In the genomic region with DNA sequence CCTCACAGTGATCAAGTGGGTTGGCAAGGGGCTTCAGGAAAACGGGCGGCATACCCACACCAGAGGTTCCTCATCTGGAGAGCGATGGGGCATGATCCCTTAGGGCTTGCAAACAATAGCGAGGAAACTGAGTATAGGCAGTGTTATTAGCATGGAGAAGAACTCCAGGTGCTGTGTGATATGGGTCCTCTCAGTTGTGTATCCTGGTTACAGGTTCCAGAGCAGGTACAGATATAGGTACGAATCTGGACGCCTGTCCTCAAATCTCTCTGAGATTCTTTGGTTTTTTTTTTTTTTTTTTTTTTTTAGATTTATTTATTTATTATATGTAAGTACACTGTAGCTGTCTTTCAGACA, we compare ENCODE assay signal across 8 mouse cellular contexts. TPM values are rescaled to one million over a fixed set of nuclear protein-coding genes. Genes with fewer than 3 reads are reported as not detected.
DNase-seq lines count a peak whose midpoint lies in the region; ATAC-seq and TF ChIP-seq lines count a peak whose summit lies in the region.

No protein-coding gene starts in this region.

- no peaks in the 10 kb centered on the region for H3K9me3 ChIP-seq in neural tube, embryonic 11.5 days (ENCODE audit: control insufficient read depth, low read length)
- no peaks in the 10 kb centered on the region for H3K9me3 ChIP-seq in forebrain, embryonic 11.5 days (ENCODE audit: control insufficient read depth, low read length)
- H3K9me3 ChIP-seq in limb, embryonic 14.5 days (ENCODE audit: control insufficient read depth, low read length) = no peaks in the 10 kb centered on the region
- no peaks in the 10 kb centered on the region for H3K9me3 ChIP-seq in stomach, embryonic 14.5 days (ENCODE audit: control insufficient read depth, low read depth, low read length)

- H3K27me3 ChIP-seq in neural tube, embryonic 11.5 days (ENCODE audit: control insufficient read depth, insufficient read depth, low read length) = no peaks in the 10 kb centered on the region
- no peaks in the 10 kb centered on the region for H3K27me3 ChIP-seq in forebrain, embryonic 11.5 days (ENCODE audit: control insufficient read depth, insufficient read depth, low read length)
- no peaks in the 10 kb centered on the region for H3K27me3 ChIP-seq in limb, embryonic 14.5 days (ENCODE audit: control insufficient read depth, insufficient read depth, low read length)
- H3K27me3 ChIP-seq in stomach, embryonic 14.5 days (ENCODE audit: control insufficient read depth, insufficient read depth, low read length) = no peaks in the 10 kb centered on the region

- no peak for TF ChIP-seq POLR2A in limb, embryonic 14.5 days (IDR thresholded peaks at IDR 0.05; ENCODE audit: borderline replicate concordance, extremely low read depth, insufficient read depth, insufficient read length)

- no peaks in the 10 kb centered on the region for H3K4me1 ChIP-seq in neural tube, embryonic 11.5 days (ENCODE audit: control insufficient read depth, insufficient read depth, low read length)
- no peaks in the 10 kb centered on the region; the same call in 1 of the 2 replicates for H3K4me1 ChIP-seq in forebrain, embryonic 11.5 days (replicated peaks; ENCODE audit: control insufficient read depth, insufficient read depth, low read length)
- no peaks in the 10 kb centered on the region for H3K4me1 ChIP-seq in limb, embryonic 14.5 days (ENCODE audit: control insufficient read depth, insufficient read depth, low read length)
- peaks cover 6% of the 10 kb centered on the region; the same call in 1 of the 2 replicates for H3K4me1 ChIP-seq in stomach, embryonic 14.5 days (ENCODE audit: control insufficient read depth, insufficient read depth, low read length)

- peak overlapping the region; percentile 71 for H3K9ac ChIP-seq in neural tube, embryonic 11.5 days (ENCODE audit: low read length)
- H3K9ac ChIP-seq in forebrain, embryonic 11.5 days (ENCODE audit: low read length) = peak overlapping the region; percentile 77
- peak overlapping the region; percentile 56 for H3K9ac ChIP-seq in limb, embryonic 14.5 days (ENCODE audit: low read depth, low read length, severe bottlenecking)
- H3K9ac ChIP-seq in stomach, embryonic 14.5 days (replicated peaks; ENCODE audit: low read depth, low read length) = peak overlapping the region; percentile 57; the same call in 1 of the 2 replicates

- no peak overlapping the region for H3K27ac ChIP-seq in neural tube, embryonic 11.5 days (ENCODE audit: low read depth, low read length)
- H3K27ac ChIP-seq in forebrain, embryonic 11.5 days (ENCODE audit: low read depth, low read length) = no peak overlapping the region; the same call in 1 of the 2 replicates
- no peak overlapping the region for H3K27ac ChIP-seq in limb, embryonic 14.5 days (replicated peaks; ENCODE audit: low read depth, low read length)
- no peak overlapping the region; the same call in 1 of the 2 replicates for H3K27ac ChIP-seq in stomach, embryonic 14.5 days (ENCODE audit: low read length)

- H3K4me3 ChIP-seq in neural tube, embryonic 11.5 days (ENCODE audit: low read depth, low read length) = peak overlapping the region; percentile 38
- H3K4me3 ChIP-seq in forebrain, embryonic 11.5 days (ENCODE audit: low read depth, low read length) = peak overlapping the region; percentile 30
- H3K4me3 ChIP-seq in limb, embryonic 14.5 days (replicated peaks; ENCODE audit: low read length) = peak overlapping the region; percentile 39
- peak overlapping the region; percentile 42 for H3K4me3 ChIP-seq in stomach, embryonic 14.5 days (ENCODE audit: low read depth, low read length)

- peaks cover 2% of the 10 kb centered on the region; the same call in 1 of the 2 replicates for H3K36me3 ChIP-seq in neural tube, embryonic 11.5 days (ENCODE audit: control insufficient read depth, insufficient read depth, low read length)
- no peaks in the 10 kb centered on the region for H3K36me3 ChIP-seq in forebrain, embryonic 11.5 days (ENCODE audit: control insufficient read depth, insufficient read depth, low read length)
- peaks cover 11% of the 10 kb centered on the region for H3K36me3 ChIP-seq in limb, embryonic 14.5 days (ENCODE audit: control insufficient read depth, insufficient read depth, low read length)
- 0 out of 2 replicates have a peak, but pooled peaks cover 3% of the 10 kb centered on the region for H3K36me3 ChIP-seq in stomach, embryonic 14.5 days (ENCODE audit: control insufficient read depth, insufficient read depth, low read length)

- DNase-seq in neural tube, embryonic 11.5 days (ENCODE audit: low spot score) = no peak
- DNase-seq in neural tube, embryonic 10.5 days (ENCODE audit: extremely low spot score, low spot score) = no peak
- no peak for DNase-seq in forebrain, embryonic 11.5 days (ENCODE audit: low spot score)
- DNase-seq in limb, embryonic 14.5 days (ENCODE audit: low spot score) = no peak
- no peak for DNase-seq in adrenal gland, adult 18-20 months (ENCODE audit: low spot score in 2 of 2)
- DNase-seq in spleen, postnatal 10 days (ENCODE audit: low spot score in 2 of 2) = no peak

- H3K4me2 ChIP-seq in neural tube, embryonic 11.5 days (ENCODE audit: low read depth) = peak overlapping the region; percentile 55
- peak overlapping the region; percentile 66 for H3K4me2 ChIP-seq in forebrain, embryonic 11.5 days (ENCODE audit: low read depth, low read length, severe bottlenecking)
- H3K4me2 ChIP-seq in limb, embryonic 14.5 days (replicated peaks; ENCODE audit: low read depth, low read length, severe bottlenecking) = peak overlapping the region; percentile 72
- peak overlapping the region; percentile 63 for H3K4me2 ChIP-seq in stomach, embryonic 14.5 days (replicated peaks; ENCODE audit: low read depth, low read length)

- WGBS in neural tube, embryonic 11.5 days = 48% methylated on average over 6 of the region's 6 CpGs
- 41% methylated on average over 6 of the region's 6 CpGs for WGBS in forebrain, embryonic 11.5 days
- 34% methylated on average over 6 of the region's 6 CpGs for WGBS in limb, embryonic 14.5 days
- 39% methylated on average over 6 of the region's 6 CpGs for WGBS in stomach, embryonic 14.5 days

- ATAC-seq in neural tube, embryonic 11.5 days (ENCODE audit: insufficient read depth, low FRiP score, low TSS enrichment) = peak; percentile 66
- no peak; the same call in 1 of the 2 replicates for ATAC-seq in forebrain, embryonic 11.5 days (replicated peaks; ENCODE audit: low FRiP score)
- peak; percentile 41 for ATAC-seq in limb, embryonic 14.5 days (ENCODE audit: low FRiP score, low read depth)
- peak; percentile 67; the same call in 1 of the 2 replicates for ATAC-seq in stomach, embryonic 14.5 days (ENCODE audit: insufficient number of reproducible peaks, insufficient read depth, low FRiP score, low read depth)
- no peak for ATAC-seq in cerebellum, adult (ENCODE audit: insufficient number of reproducible peaks, low FRiP score, low TSS enrichment)

RNA-seq across cellular contexts. Expression of a gene that starts 0.3 kb away (rescaled TPM):
- 13.3 and 15.4 TPM in 2 replicates for polyA plus RNA-seq in neural tube, embryonic 11.5 days (2014; fragmentation: Nextera tagmentation; extraction: Ambion mirVana)
- 14.9 and 15.4 TPM in 2 replicates for polyA plus RNA-seq in forebrain, embryonic 11.5 days (2014; fragmentation: Nextera tagmentation; extraction: Ambion mirVana)
- 16.2 and 18.3 TPM in 2 replicates for polyA plus RNA-seq in limb, embryonic 14.5 days (2012; rRNA removed)
- polyA plus RNA-seq in limb, embryonic 14.5 days (2014; fragmentation: Nextera tagmentation; extraction: Ambion mirVana) = 13.2 and 13.5 TPM in 2 replicates
- 14.6 and 16.2 TPM in 2 replicates for polyA plus RNA-seq in stomach, embryonic 14.5 days (2014; fragmentation: Nextera tagmentation; extraction: Ambion mirVana)
- 10 to 100 TPM in 1 of 2 experiments, 1 to 10 TPM in 1; 6.6 to 10.5 TPM for total RNA-seq in adrenal gland, adult 18-20 months (2021)

RNA-seq across cellular contexts. Expression of a gene that starts 0.3 kb away (rescaled TPM):
- polyA plus RNA-seq in neural tube, embryonic 11.5 days (2014; fragmentation: Nextera tagmentation; extraction: Ambion mirVana) = 1.2 and 1.9 TPM in 2 replicates
- polyA plus RNA-seq in forebrain, embryonic 11.5 days (2014; fragmentation: Nextera tagmentation; extraction: Ambion mirVana) = 1.2 and 1.7 TPM in 2 replicates
- 0.47 and 0.62 TPM in 2 replicates for polyA plus RNA-seq in limb, embryonic 14.5 days (2012; rRNA removed)
- 1.4 and 1.7 TPM in 2 replicates for polyA plus RNA-seq in limb, embryonic 14.5 days (2014; fragmentation: Nextera tagmentation; extraction: Ambion mirVana)
- polyA plus RNA-seq in stomach, embryonic 14.5 days (2014; fragmentation: Nextera tagmentation; extraction: Ambion mirVana) = 3.1 and 3.2 TPM in 2 replicates
- 1 to 10 TPM; 3.9 to 5.3 TPM for total RNA-seq in adrenal gland, adult 18-20 months (2021)

RNA-seq across cellular contexts. Expression of a gene that starts 22.7 kb away (rescaled TPM):
- polyA plus RNA-seq in neural tube, embryonic 11.5 days (2014; fragmentation: Nextera tagmentation; extraction: Ambion mirVana) = 77.7 and 81.0 TPM in 2 replicates
- 78.4 and 80.8 TPM in 2 replicates for polyA plus RNA-seq in forebrain, embryonic 11.5 days (2014; fragmentation: Nextera tagmentation; extraction: Ambion mirVana)
- 109 and 114 TPM in 2 replicates for polyA plus RNA-seq in limb, embryonic 14.5 days (2012; rRNA removed)
- polyA plus RNA-seq in limb, embryonic 14.5 days (2014; fragmentation: Nextera tagmentation; extraction: Ambion mirVana) = 56.5 and 62.0 TPM in 2 replicates
- 67.6 and 68.2 TPM in 2 replicates for polyA plus RNA-seq in stomach, embryonic 14.5 days (2014; fragmentation: Nextera tagmentation; extraction: Ambion mirVana)
- 10 to 100 TPM; 48.5 to 54.1 TPM for total RNA-seq in adrenal gland, adult 18-20 months (2021)

RNA-seq across cellular contexts. Expression of a gene that starts 31.1 kb away (rescaled TPM):
- polyA plus RNA-seq in neural tube, embryonic 11.5 days (2014; fragmentation: Nextera tagmentation; extraction: Ambion mirVana) = 78.6 and 81.6 TPM in 2 replicates
- 101 and 107 TPM in 2 replicates for polyA plus RNA-seq in forebrain, embryonic 11.5 days (2014; fragmentation: Nextera tagmentation; extraction: Ambion mirVana)
- 110 and 137 TPM in 2 replicates for polyA plus RNA-seq in limb, embryonic 14.5 days (2012; rRNA removed)
- polyA plus RNA-seq in limb, embryonic 14.5 days (2014; fragmentation: Nextera tagmentation; extraction: Ambion mirVana) = 58.9 and 62.7 TPM in 2 replicates
- polyA plus RNA-seq in stomach, embryonic 14.5 days (2014; fragmentation: Nextera tagmentation; extraction: Ambion mirVana) = 57.3 and 60.9 TPM in 2 replicates
- total RNA-seq in adrenal gland, adult 18-20 months (2021) = 10 to 100 TPM; 61.8 to 62.5 TPM

RNA-seq across cellular contexts. Expression of a gene that starts 48.4 kb away (rescaled TPM):
- polyA plus RNA-seq in neural tube, embryonic 11.5 days (2014; fragmentation: Nextera tagmentation; extraction: Ambion mirVana) = 13.6 and 14.6 TPM in 2 replicates
- 20.9 and 21.1 TPM in 2 replicates for polyA plus RNA-seq in forebrain, embryonic 11.5 days (2014; fragmentation: Nextera tagmentation; extraction: Ambion mirVana)
- polyA plus RNA-seq in limb, embryonic 14.5 days (2012; rRNA removed) = 46.5 and 75.0 TPM in 2 replicates
- 16.2 and 16.3 TPM in 2 replicates for polyA plus RNA-seq in limb, embryonic 14.5 days (2014; fragmentation: Nextera tagmentation; extraction: Ambion mirVana)
- 10.7 and 11.2 TPM in 2 replicates for polyA plus RNA-seq in stomach, embryonic 14.5 days (2014; fragmentation: Nextera tagmentation; extraction: Ambion mirVana)
- 10 to 100 TPM; 39.9 to 41.5 TPM for total RNA-seq in adrenal gland, adult 18-20 months (2021)

Comparison
In these comparisons a context has a peak if more than half of its experiments do, and no peak if none do; other contexts are left out.
1. ATAC-seq: peak in neural tube, embryonic 11.5 days (single experiment), limb, embryonic 14.5 days (single experiment) and stomach, embryonic 14.5 days (single experiment); none in forebrain, embryonic 11.5 days (single experiment) and cerebellum, adult (single experiment).
2. Peak in every context shown above with its lines, with median percentiles within 50 percentile points of each other: H3K4me2 ChIP-seq, H3K4me3 ChIP-seq and H3K9ac ChIP-seq.